Mouse (Mus musculus) lung, postnatal 25 days (tissue): ENCODE data around the gene Ltb.

Source experiments
- DNase-seq: peaks from one replicate; pipeline ENCODE4 v3.0.0; 2022; ENCODE audit warnings: low spot score

Gene Ltb

GRCm38 (mm10) chr17:35193881-35194843 lies at the start of gene Ltb:
Gene Ltb, plus strand, starts transcription at chr17:35194439.
- DNase-seq: peak; percentile 63

GRCm38 (mm10) chr17:35146139-35146538 lies 48.1 kb upstream of the Ltb start:
- DNase-seq: no peak

GRCm38 (mm10) chr17:35147348-35147747 lies 46.9 kb upstream of the Ltb start:
- no peak for DNase-seq

- no peak for DNase-seq
Measured at GRCm38 (mm10) chr17:35147922-35148639, 46.2 kb upstream of the Ltb start.

- DNase-seq: no peak
Measured at GRCm38 (mm10) chr17:35152121-35152520, 42.1 kb upstream of the Ltb start.

- DNase-seq: no peak
Measured at GRCm38 (mm10) chr17:35153077-35153476, 41.2 kb upstream of the Ltb start.

GRCm38 (mm10) chr17:35153931-35154330 lies 40.3 kb upstream of the Ltb start:
- no peak for DNase-seq

GRCm38 (mm10) chr17:35154616-35155015 lies 39.6 kb upstream of the Ltb start:
- DNase-seq: no peak

GRCm38 (mm10) chr17:35155451-35155850 lies 38.8 kb upstream of the Ltb start:
- DNase-seq: no peak

GRCm38 (mm10) chr17:35156461-35157200 lies 37.6 kb upstream of the Ltb start:
- DNase-seq: no peak

- DNase-seq: no peak
Measured at GRCm38 (mm10) chr17:35157254-35157653, 37.0 kb upstream of the Ltb start.

- no peak for DNase-seq
Measured at GRCm38 (mm10) chr17:35157661-35158175, 36.5 kb upstream of the Ltb start.

- DNase-seq: no peak
Measured at GRCm38 (mm10) chr17:35158850-35159593, 35.2 kb upstream of the Ltb start.

GRCm38 (mm10) chr17:35159638-35160037 lies 34.6 kb upstream of the Ltb start:
- DNase-seq: no peak

- DNase-seq: no peak
Measured at GRCm38 (mm10) chr17:35161421-35161820, 32.8 kb upstream of the Ltb start.

GRCm38 (mm10) chr17:35162121-35162520 lies 32.1 kb upstream of the Ltb start:
- DNase-seq: no peak

- peak; percentile 47 for DNase-seq
Measured at GRCm38 (mm10) chr17:35162730-35163129, 31.5 kb upstream of the Ltb start.

- no peak for DNase-seq
Measured at GRCm38 (mm10) chr17:35163326-35164081, 30.7 kb upstream of the Ltb start.

GRCm38 (mm10) chr17:35164218-35164567 lies 30.0 kb upstream of the Ltb start:
- DNase-seq: no peak

- peak; percentile 99 for DNase-seq
Measured at GRCm38 (mm10) chr17:35164568-35165450, 29.4 kb upstream of the Ltb start, which contains the start of gene Prrc2a. Gene Prrc2a, minus strand, starts transcription at chr17:35164897.
